Mouse (Mus musculus) brown adipose tissue, adult 24 weeks (tissue): ENCODE measurements around the gene Prkci. TPM values are rescaled to one million over a fixed set of nuclear protein-coding genes. Genes with fewer than 3 reads are reported as not detected.

Experiments used
- H3K27ac ChIP-seq: fragments of 200-500 bp; replicated peaks from 2 replicates; pipeline ENCODE4 v1.5.1; 2012; ENCODE audit warnings: low read depth, mild to moderate bottlenecking, low read length
- H3K4me1 ChIP-seq: fragments of 200-500 bp; 2 replicates; pipeline ENCODE4 v1.6.1; 2012; ENCODE audit warnings: low read length, mixed read lengths; ENCODE audit not compliant: control insufficient read depth, insufficient read depth, insufficient read length
- H3K4me3 ChIP-seq: fragments of 200-500 bp; 2 replicates; pipeline ENCODE4 v1.5.1; 2012; ENCODE audit warnings: low read depth, mild to moderate bottlenecking, low read length, moderate library complexity; ENCODE audit not compliant: insufficient read depth
- polyA plus RNA-seq: library from polyadenylated mRNA; stranded (reverse); fragments of >200 nt; gene quantifications from 2 replicates; pipeline ENCODE4 v1.2.4, GENCODE M21; 2012; ENCODE audit not compliant: missing spikeins, insufficient read depth, insufficient read length

Prkci gene
- polyA plus RNA-seq, 1 experiment: 42.5 TPM

- H3K4me3 ChIP-seq: no peak overlapping the region
- peaks cover 2% of the 10 kb centered on the region for H3K4me1 ChIP-seq
- peak overlapping the region; percentile 68 for H3K27ac ChIP-seq
Observed at GRCm38 (mm10) chr3:31080791-31081502, 85.4 kb downstream of the Prkci start.

GRCm38 (mm10) chr3:31082838-31083506 is 87.4 kb downstream of the Prkci start:
- Histone ChIP-seq H3K4me3 (no peak overlapping the region), H3K27ac (no peak overlapping the region), H3K4me1 (peaks cover 2% of the 10 kb centered on the region)

GRCm38 (mm10) chr3:31083507-31084245 is 88.1 kb downstream of the Prkci start:
- peaks cover 2% of the 10 kb centered on the region for H3K4me1 ChIP-seq
- H3K27ac ChIP-seq: 0 out of 2 replicates have a peak overlapping the region, but pooled peaks have one; percentile 5

GRCm38 (mm10) chr3:31085000-31085399 is 89.5 kb downstream of the Prkci start:
- no peak overlapping the region for H3K27ac ChIP-seq
- peaks cover 2% of the 10 kb centered on the region for H3K4me1 ChIP-seq
- no peak overlapping the region for H3K4me3 ChIP-seq

More at GRCm38 (mm10) chr3:31083507-31084245, 88.1 kb downstream of the Prkci start:
- no peak overlapping the region for H3K4me3 ChIP-seq

- Histone ChIP-seq H3K27ac (no peak overlapping the region), H3K4me1 (peaks cover 2% of the 10 kb centered on the region; the same call in 1 of the 2 replicates), H3K4me3 (no peak overlapping the region)
Observed at GRCm38 (mm10) chr3:31088789-31089775, 93.5 kb downstream of the Prkci start.

GRCm38 (mm10) chr3:31089956-31090355 is 94.4 kb downstream of the Prkci start:
- Histone ChIP-seq H3K4me1 (peaks cover 2% of the 10 kb centered on the region; the same call in 1 of the 2 replicates), H3K4me3 (no peak overlapping the region), H3K27ac (no peak overlapping the region)

GRCm38 (mm10) chr3:31093196-31093595 is 97.6 kb downstream of the Prkci start:
- H3K4me3 ChIP-seq: peak overlapping the region; percentile 90
- peak overlapping the region; percentile 99; the same call in 1 of the 2 replicates for H3K27ac ChIP-seq
- peaks cover 10% of the 10 kb centered on the region for H3K4me1 ChIP-seq

- H3K4me1 ChIP-seq: peaks cover 12% of the 10 kb centered on the region
- peak overlapping the region; percentile 99 for H3K27ac ChIP-seq
- peak overlapping the region; percentile 90 for H3K4me3 ChIP-seq
Observed at GRCm38 (mm10) chr3:31093627-31094351, 98.2 kb downstream of the Prkci start.

GRCm38 (mm10) chr3:31094531-31095178 is 99.1 kb downstream of the Prkci start, which contains the start of gene Skil:
TSS of gene Skil (plus strand) at chr3:31095058.
- peaks cover 16% of the 10 kb centered on the region for H3K4me1 ChIP-seq
- H3K4me3 ChIP-seq: peak within 1 kb of the TSS; percentile 90
- peak within 1 kb of the TSS; percentile 99 for H3K27ac ChIP-seq

GRCm38 (mm10) chr3:31095179-31095490 is 99.6 kb downstream of the Prkci start:
- Histone ChIP-seq H3K27ac (peak overlapping the region; percentile 90), H3K4me3 (peak overlapping the region; percentile 71), H3K4me1 (peaks cover 16% of the 10 kb centered on the region)

- Histone ChIP-seq H3K4me1 (peaks cover 16% of the 10 kb centered on the region), H3K4me3 (peak overlapping the region; percentile 71), H3K27ac (peak overlapping the region; percentile 90)
Observed at GRCm38 (mm10) chr3:31095491-31096154, 100.1 kb downstream of the Prkci start.

- Histone ChIP-seq H3K27ac (peak overlapping the region; percentile 90), H3K4me3 (peak overlapping the region; percentile 71), H3K4me1 (peaks cover 18% of the 10 kb centered on the region)
Observed at GRCm38 (mm10) chr3:31096155-31097101, 100.9 kb downstream of the Prkci start.
